Mouse (Mus musculus): ENCODE measurements around the gene Ndufa11.

DNA sequence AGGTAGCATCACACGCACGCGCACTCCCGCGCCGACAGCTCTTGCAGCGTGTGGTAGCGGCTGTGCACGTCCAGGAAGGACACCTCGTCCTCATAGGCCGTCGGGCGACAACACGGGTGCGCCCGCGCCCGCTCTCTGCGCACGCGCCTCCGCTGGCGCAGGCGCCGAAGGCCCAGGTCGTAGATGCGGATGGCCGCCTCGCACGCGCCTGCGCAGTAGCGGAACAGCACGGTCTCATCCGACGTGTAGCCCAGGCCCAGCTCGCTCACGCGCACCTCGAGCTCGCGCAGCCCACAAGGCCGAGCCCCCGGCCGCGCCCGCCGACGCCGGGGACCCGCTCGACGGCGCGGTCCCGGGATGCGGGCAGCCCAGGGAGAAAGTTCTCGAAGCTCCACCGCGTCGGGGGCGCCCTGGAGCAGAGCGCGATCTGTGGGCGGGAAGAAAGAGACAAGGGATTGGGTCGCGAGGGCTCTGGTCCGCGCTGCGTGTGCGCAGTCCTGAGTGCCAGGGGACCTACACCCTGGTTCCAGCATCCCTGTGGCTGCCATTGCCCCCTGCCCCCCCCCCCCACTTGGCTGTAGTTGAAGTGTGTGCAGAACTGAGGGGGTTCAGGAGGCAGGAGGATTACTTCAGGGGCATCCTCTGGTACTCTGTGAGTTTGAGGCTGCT lies 34.0 kb downstream of the Ndufa11 start:
- TF ChIP-seq TAL1 (IDR thresholded peaks at IDR 0.05; ENCODE audit: low read length) (no peak), GATA1 (IDR thresholded peaks at IDR 0.05; ENCODE audit: low read length) (no peak)

Data from erythroblast, embryonic 14.5 days (primary cell).